Mouse (Mus musculus) cerebellum, postnatal 25 days (tissue): ENCODE results near the gene Zfp597.
A peak's percentile ranks its signal among the peaks of the same experiment; 100 is the strongest.

Experiments
- DNase-seq, 2 experiments: peaks; one replicate each; pipeline ENCODE4 v3.0.0; 2021; ENCODE audit warnings: mixed read lengths in 2 of 2

Gene Zfp597

DNA sequence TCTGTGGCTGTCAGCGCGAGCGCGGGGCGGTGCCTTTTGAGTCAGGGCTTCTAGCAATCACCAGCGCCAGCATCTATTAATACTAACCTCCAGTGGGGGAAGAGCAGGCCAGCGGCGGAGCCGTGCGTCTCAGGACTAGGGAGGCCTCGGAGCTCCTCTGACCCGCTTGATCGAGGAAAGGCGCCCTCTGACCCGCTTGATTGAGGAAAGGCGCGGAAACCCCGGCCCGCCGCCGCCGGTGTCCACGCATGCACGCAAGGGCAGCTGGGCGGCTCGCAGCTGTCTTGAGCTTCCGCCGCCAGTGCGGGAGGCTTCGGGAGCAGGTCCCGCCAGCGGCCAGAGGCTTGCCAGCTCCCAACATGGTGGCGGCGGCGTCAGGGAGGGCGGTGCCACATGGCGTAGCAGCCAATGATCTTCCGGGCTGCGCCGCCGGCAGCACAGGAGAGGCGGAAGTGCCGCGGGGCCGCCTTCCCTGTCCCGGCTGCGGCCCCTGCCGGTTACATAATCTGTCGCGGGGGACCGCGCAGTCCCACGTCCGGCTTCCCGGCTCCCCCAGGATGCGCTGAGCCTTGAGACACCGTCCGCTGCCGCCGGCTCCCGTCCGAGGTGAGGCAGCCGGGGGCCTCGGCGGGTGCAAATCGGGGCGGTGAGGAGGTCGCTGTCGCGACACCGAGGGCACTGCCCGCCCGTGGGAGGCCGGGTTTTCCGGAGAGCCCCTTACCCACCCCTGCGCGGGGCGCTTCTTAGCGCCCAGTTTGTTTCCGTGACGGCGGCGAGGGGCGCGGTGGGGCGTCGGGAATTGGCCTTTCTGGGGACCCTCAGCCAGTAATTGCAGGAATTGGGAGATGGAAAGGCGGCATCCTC, at the start of gene Zfp597, which contains the start of gene Gm20695:
Gene Zfp597, minus strand, starts transcription at position 361 of the 864 bp plus-strand sequence.
Gene Gm20695, plus strand, starts transcription at position 448 of the 864 bp plus-strand sequence.
- peak; percentile 96 to 98 for DNase-seq

DNA sequence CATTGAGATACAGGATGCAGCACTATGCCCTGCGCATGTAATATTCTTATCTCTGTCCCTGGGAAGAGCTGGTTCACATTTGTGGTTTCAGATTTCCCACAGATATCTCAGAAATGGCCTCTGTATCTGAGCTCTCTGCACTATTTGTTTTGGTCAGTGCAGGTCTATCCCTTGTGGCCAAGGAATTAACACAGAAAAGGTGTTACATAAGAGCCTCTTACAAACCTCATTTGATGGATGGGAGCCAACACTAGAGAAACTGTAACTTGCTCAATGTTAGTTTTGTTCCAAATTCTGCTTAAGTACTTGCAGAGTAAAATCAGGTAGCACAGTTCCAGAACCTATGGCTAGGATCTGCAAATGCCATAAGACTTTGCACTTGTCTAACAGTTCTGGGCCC, 49.7 kb upstream of the Zfp597 start:
- no peak for DNase-seq

DNA sequence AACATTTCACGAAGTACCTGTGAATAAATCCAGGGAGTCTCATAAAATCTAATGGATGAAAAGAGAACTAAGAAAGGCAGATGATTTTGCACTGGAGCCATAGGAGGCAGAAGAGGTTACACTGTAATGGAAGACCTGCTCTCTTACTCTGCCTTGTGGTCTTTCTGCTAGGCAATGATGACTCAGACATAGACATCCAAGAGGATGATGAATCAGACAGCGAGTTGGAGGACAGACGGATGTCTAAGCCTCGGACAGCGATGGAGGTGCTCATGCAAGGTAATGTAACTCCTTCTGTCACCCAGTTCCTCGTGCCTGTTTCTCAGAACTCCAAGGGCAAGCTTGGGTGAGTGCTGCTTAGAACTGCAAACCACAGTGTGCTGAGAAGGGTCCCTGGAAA, 49.2 kb upstream of the Zfp597 start:
- DNase-seq = no peak

DNA sequence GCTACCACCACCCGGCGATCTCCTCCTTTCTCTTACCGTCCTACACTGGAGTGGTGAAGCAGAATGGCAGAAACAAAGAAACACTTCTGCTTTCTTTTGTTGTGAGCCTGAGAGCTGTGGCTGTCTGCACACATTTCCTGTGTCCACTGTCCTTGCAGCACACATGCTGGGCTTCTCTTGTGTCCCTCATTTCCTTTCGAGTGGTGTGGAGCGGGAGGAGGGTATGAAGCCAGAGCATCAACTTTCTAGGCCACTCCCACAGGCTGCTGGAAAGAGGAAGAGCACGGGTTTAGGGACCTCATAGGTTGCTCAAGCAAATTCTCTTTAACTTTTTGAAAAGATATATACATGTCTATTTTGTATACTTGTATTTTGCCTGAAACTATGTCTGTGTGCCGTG, 44.8 kb upstream of the Zfp597 start:
- no peak for DNase-seq

DNA sequence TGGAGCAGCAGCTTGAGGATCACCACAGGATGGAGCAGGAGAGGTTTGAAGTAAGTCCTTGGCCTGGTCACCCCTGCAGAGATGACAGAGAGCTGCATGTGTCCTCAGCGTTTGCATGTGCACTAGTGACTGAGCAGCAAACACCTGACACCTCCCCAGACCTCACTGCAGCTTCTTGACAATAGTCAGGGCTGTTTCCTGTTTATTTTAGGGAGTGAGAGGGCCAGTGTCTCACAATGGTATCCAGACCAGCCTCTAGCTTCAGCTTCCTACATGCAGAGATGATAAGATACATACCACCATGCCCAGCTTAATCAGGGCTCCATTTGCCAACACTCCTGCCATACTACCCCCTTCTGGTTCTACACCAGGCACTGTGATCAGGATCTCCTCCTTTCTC, 44.2 kb upstream of the Zfp597 start:
- no peak for DNase-seq

DNA sequence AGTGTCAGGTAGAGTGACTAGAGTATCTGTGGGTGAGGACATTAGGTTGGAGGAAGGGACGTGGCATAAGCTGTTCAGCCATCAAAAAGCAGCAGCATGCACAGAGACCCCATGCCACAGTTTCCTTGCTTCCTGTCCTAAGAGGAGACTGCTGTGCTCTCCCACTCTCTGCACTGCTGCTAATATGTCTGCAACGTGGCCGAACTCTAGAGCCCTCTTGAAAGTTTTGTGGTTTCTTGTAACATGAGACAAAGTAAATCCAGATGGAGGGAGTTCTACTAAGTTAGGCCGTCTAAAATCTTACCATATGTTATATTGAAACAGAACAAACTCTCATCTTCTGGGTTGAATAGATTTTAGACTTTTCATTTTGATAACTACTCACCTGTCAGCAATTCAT, 39.6 kb upstream of the Zfp597 start:
- DNase-seq = no peak

DNA sequence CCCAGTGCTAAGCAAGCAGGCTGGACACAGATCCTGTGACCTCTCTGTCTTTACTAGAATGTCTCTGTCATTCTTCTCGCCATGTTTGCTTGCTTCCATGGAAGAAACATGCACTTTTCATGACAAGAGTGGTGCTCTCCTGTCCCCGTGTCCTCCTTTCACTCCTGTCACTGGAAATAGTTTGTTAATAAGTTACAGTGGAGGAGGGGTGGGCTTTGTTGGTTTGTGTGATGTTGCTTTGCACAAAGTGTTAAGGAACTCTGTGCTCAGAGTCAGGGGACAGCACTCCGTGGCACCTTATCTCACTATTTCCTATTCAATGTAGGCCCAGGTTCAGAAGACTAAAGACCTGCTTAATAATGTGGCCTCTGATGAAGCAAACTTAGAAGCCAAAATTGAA, 39.2 kb upstream of the Zfp597 start:
- DNase-seq = no peak

DNA sequence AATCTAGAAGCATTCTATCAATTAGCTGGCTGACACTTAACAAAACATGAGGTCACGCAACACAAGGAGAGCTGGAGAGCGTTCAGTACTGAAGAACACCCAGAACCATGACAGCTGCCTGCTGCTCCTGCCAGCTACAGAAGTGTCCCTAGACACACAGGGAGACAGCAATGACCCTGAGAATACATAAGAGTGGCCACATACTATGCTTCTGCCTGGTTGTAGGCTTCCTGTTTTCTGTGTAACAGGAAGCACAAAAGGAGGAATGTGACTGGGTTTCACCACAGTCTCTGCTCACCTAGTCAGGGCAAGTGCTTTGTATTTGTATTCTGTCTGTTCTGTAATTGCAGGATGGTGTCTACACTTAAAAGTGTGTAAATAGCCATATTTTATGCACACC, 36.4 kb upstream of the Zfp597 start:
- DNase-seq = no peak

DNA sequence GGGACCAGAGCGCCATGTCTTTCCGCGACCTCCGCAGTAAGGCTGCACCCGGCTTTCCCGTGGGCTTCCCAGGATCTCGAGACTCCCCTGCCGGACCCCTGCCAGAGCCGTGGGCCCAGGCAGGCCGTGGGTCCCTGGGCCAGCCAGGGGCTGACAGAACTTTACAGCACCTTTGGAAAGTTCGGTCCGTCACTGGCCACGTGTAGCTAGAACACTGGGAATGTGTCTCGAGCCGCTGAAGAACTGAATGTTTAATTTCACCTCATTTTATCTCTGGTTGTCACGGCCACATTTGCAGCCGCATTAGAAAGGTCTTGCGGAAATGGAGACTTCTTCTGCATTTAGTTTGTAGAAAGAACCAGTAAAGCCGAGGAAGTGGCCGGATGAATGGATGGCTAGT, 24.8 kb upstream of the Zfp597 start:
- DNase-seq = no peak

DNA sequence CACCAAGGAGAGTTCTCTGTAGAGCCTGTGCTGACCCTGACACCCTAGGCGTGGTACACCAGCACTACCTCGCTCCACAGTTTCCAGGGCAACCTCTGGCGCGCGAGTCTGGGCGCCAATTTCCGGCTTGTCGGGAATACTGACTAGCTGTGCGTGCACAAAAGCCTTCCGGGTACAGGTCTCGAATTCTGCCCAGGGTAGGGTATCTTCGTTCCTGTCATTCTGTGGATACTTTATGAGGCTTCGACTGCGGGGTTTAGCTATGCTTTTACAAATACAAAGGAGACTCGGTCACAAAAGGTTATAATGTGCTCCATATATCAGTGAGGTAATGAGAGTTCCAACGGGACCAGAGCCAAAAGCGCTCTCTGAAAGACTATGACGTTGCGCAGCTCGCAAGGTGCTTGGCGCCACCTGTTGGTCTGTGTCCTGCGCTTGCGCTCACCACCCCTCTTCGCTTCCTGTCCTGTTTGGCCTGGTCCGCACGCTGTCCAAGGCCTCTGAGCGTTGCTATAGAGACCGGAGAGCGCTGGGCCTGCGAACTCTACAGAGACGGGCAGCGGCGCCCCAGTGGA, 24.3 kb upstream of the Zfp597 start, which contains the start of the genes 1700037C18Rik and Cluap1:
Gene 1700037C18Rik, minus strand, starts transcription at position 153 of the 575 bp plus-strand sequence.
Gene Cluap1, plus strand, starts transcription at position 265 of the 575 bp plus-strand sequence.
- DNase-seq = peak; percentile 93 to 95

DNA sequence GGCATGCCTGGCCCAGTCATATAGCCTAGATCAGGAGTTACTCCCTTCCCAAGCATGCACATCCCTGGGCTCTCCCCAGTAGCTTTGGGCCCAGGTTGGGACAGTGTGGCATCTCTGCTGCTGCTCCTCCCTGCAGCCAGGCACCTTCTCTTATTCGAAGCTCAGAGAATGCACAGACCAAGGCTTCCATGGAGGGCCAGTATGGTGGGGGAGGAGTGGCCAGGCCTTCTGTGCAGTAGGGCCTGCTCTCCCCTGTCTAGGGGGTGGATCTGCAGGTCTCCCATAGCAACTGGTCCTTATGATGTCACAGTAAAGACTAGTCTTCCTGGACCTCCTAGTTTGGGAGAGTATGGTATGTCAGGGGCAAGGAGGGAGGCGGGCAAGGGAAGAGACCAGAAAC, 23.1 kb upstream of the Zfp597 start:
- DNase-seq = no peak

DNA sequence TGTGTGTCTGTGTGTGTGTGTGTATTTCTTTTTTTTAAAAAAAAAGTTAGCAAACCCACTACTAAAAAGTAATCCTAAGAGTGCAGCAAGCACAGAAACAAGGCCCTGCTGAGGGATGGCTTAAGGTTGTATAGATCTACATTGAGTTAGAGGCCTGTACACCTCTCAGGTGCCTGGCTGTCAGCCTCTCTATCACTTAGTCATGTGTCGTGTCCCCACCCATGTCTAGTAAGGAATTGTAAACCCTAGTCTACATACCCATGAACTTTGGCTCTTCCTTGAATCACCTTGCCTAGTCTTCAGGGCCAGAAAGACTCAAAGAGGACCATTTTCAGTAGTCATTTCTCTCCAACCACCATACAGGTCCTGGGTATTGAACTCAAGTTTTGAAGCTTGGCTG, 12.2 kb upstream of the Zfp597 start:
- no peak for DNase-seq

DNA sequence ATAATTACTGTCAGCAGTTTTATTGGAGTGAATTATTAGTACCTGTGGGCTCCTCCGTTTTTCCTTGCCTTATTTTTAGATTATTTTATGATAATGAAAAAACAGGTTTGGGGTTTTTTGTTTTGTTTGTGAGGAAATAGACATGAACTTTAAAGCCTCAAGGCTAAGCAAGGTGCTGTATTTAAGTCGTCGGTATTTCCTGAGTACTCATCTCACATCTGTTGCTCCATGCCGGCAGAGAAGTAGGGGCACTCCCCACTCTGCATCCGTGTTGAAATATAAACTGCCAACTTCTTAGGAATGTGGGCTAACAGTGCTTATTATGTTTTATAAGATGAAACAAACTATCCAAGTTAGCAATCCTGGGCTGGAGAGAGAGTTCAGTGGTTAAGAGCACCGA, 11.7 kb upstream of the Zfp597 start:
- no peak for DNase-seq

DNA sequence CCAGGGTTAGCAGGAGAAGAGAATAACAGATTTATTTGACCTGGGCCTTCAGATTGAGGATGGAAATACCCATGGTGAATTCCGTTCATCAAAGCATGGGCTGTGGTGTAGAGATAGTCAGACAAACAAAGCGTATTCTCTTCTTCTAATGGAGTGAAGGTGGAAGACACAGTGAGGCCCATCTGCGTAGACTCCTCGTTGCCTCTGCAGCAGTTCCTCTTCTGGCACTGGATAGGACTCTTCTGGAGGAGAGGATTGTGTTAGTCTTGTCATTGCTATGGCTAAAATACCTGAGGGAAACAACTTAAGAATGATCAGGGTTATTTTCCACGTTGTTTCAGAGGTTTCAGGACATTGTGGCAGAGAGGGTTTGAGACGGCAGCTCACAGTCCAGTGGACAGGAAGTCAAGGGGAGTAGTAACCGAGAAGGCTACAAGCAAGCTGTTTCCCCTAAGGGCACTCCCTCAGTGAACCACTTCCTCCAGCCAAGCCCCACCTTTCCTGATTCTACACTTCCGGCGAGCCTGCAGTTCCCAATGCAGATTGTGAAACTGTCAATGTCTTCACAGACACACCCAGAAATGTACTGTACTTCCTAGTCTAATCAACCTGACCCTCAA, 10.9 kb upstream of the Zfp597 start:
- DNase-seq = no peak

DNA sequence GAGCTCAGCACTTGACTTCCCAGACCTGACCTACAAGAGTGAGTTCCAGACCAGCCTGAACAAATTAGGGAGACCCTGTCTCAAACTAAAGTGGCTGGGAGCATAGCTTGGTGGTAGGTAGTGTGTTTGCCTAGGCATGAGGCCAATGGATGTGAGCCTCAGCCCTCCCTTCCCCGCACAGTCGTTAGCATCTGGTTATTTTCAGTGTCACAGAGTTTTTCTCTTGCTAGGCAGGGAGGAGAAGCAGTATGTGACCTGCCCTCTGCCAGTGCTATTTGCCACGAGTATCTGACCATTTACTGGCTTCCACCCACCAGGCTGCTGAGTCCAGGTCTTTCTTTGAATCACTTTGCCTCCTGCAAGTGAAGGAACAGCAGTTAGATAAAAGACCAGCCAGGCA, 9.4 kb upstream of the Zfp597 start:
- DNase-seq = no peak

DNA sequence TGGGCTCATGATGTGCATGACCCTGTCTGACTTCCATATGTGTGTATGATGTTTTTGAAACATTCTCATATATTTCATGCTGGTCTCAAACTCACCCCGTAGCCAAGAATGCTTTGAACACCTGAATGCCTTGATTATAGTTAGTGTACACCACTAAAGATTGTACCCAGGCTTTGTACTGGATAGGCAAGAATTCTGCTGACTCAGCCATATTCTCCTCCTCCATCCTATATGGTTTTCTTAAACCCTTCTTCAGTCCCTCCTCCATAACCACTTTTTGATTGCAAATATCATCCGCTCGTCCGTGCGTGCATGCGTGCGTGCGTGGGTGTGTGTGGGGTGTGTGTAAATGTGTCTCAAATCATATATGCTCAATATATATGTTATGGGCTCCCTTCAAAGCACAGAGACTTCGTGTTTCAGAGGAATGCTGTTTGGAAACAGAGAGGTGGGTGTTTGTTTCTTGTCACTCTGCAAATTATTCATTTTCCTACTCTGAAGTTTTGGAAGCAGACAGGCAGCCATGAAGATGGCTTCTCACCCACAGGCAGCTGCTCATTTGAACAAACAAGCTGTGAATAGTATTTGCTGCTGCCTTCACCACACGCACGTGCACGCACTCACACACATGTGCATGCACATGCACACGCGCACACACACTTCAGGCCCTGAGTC, 7.4 kb upstream of the Zfp597 start:
- DNase-seq = no peak

DNA sequence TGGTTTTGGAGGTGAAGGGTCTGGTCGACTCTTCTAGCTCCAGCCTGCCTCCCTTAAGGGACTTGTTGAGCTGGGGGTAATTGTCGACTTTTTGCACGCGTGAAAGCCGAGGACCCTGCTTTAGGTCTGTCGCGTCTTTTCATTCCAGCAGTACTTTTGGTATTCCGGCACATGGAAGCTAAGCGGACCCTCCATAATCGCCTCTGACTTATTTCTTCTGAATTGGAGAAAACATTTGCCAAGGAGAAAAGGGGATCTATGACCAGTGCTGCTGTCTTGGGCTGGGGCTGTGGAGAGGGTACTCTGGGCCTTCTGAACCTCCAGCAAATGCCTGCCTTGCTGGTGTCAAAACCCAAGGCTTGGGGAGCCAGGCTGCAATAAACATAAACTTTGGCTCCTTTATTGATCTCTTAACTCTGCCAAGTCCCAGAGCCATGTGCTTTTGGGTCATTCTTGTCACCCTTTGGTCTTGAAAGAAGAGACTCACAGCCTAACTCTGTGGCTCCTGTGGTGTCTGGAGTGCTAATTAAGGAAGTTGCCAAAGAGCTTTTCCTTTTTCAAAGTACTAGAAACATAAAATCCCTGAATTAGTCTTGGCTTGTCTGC, 807 bp upstream of the Zfp597 start:
- DNase-seq = no peak

DNA sequence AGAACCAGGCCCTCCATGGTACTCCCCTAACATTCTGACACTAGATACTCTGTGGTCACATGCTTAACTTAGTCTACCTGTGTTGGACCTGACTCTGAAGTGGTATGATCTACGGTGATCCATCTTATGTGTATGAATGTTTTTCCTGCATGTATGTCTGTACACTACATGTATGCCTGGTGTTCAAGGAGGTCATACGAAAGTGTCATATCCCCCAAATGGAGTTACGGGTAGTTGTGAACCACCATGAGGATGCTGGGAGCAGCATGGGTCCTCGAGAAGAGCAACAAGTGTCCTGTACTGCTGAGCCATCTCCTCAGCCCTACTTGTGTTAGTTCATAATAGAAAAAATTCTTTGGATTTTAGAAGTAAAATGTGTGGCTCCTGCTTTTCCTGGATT, 8.0 kb downstream of the Zfp597 start:
- no peak for DNase-seq

DNA sequence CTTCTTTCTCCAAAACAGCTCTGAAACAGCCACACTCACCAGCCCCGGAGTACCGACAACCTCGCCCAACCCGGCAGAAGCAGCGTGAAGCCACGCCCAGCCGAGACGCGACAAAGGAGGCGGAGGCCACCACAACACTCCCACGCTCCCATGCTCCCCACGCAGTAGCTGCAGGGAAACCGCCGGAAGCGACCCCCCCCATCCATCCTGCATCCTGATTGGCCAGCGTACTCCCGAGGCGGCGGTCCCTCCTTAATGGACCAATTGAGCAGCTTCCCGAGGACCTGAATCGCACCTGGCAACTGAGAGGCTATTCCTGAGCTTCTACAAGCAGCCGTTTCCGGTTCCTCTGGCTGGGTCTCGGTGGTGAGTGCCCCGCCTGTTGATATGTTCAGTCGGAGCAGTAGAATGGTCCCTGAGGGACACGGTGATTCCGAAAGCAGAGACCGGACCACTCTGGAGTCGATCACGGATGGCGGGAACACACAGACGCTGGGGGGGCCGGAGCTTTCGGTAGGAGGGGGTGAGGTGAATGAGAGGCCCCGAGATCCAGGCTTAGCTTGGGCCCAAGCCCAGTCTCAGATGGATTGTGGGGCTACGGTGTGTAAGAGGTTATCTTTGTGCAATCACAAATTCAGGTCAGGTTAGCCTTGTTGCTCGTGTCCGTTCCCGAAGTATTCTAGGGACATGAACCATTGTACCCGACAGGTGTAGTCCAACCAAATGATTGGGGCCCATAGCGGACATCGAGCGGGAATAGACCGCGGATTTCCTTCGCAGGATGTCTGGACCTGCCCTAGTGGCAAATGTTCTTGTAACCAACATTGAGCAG, 11.9 kb downstream of the Zfp597 start, which contains the start of gene Naa60:
Gene Naa60, plus strand, starts transcription at position 160 of the 832 bp plus-strand sequence.
- peak; percentile 86 to 93 for DNase-seq

DNA sequence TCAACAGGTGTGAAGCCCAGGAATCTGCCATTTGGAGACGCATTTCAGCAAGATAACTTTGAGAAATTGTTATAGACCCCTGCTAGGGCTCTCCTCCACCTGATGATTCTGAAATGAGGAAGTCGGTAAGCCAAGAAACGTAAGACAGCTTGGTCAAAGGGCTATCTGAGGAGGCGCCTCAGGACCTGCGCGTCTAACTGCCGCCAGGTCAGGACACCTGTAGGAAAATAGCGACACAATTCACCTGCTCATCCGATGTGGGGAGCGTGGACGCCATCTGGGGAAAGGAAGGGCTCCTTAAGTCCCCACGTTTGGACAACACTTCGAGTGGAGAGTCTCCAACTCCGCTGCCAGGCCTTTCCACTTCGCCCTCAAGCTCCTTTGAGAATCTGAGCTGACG, 12.5 kb downstream of the Zfp597 start:
- DNase-seq = no peak

DNA sequence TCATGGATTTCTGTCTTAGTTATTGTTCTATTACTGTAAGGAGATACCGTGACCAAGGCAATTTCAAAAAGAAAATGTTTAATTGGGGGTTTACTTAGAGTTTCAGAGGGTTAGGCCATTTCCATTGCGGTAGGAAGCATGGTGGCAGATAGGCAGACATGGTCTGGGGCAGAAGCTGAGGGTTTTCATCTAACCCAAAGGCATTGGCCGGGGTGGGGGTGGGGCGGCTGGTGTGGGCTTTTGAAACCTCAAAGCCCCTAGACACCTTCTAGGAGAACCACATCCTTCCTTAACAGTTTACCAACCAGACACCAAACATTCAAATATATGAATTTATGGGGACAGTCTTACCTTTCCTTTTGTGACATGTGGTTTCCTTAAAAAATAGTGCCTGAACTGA, 25.1 kb downstream of the Zfp597 start:
- DNase-seq = no peak

DNA sequence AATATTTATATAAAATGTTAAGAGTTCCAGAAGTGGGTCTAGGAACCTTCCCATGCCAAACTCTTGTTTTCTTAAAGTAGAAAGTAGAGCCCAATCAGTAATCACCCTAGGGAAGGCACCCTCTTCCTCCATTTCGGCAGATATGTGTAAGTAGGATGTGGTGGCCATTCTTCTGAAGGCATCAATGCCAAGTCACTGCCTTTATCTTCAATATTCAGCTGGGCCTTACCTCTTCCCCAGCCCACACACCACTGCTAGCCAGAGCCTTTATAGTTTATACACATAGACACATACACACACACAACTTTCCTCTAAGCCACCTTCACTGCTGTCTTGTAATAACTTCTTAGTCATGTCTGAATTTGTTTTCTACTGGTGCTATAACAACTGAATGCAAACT, 28.6 kb downstream of the Zfp597 start:
- no peak for DNase-seq
